Mouse (Mus musculus) bone marrow, adult 2 months (tissue): ENCODE measurements around the gene Dlg3. TPM values are rescaled to one million over a fixed set of nuclear protein-coding genes. Genes with fewer than 3 reads are reported as not detected.

Experiments
- H3K27ac ChIP-seq: fragments of 200-500 bp; 2 replicates; pipeline ENCODE4 v1.5.1; 2012; ENCODE audit warnings: low read depth, mild to moderate bottlenecking, control low read depth, inconsistent platforms, low read length; ENCODE audit not compliant: control insufficient read depth, poor library complexity, insufficient read depth
- H3K4me1 ChIP-seq: fragments of 200-500 bp; 2 replicates; pipeline ENCODE4 v1.6.1; 2011; ENCODE audit warnings: low read length; ENCODE audit not compliant: control insufficient read depth, insufficient read depth
- H3K4me3 ChIP-seq: fragments of 200-500 bp; replicated peaks from 2 replicates; pipeline ENCODE3; 2011; ENCODE audit warnings: mild to moderate bottlenecking, low read depth, low read length, control low read depth; ENCODE audit not compliant: control insufficient read depth
- CTCF ChIP-seq: fragments of 200-500 bp; IDR thresholded peaks from 2 replicates; pipeline ENCODE4 v1.5.1; 2011; ENCODE audit warnings: low read length, control low read depth; ENCODE audit not compliant: control insufficient read depth, insufficient read depth
- POLR2A ChIP-seq: fragments of 200-500 bp; IDR thresholded peaks from 2 replicates; pipeline ENCODE4 v1.6.1; 2011; ENCODE audit warnings: low read depth, mild to moderate bottlenecking, control low read depth, low read length, borderline replicate concordance; ENCODE audit not compliant: control insufficient read depth
- WGBS: fragments of 180-500 bp; shearing (Covaris S2); methylation state at CpG from one replicate; pipeline ENCODE4 v1.1.7; 2018; 5-methylcytosine and 5-hydroxymethylcytosine counted together
- polyA plus RNA-seq: library from polyadenylated mRNA; stranded (reverse); fragments of >200 nt; gene quantifications from 2 replicates; pipeline ENCODE4 v1.2.4, GENCODE M21; 2011; ENCODE audit warnings: low replicate concordance; ENCODE audit not compliant: missing spikeins, insufficient read depth, insufficient read length

Gene Dlg3
- polyA plus RNA-seq, 1 experiment: 4.1 TPM

DNA sequence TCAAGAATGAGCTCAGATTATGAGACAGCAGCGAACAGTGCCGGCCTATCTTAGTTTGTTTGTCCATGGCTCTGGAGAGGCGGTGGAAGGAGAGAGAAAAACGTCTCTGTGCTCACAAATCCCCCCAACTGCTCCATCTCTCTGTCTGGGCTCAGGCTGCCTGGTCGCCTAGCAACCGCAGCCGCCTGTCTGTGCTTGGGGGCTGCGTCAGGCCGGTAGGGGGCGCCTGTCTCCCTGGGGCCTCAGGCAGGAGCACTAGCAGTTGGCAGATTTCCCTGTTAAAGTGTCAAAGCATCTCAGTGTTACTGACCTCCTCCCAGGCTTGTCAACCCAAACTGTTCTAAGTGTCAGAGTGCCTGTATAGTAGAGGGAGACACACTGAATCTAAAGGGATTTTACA, 25.6 kb upstream of the Dlg3 start:
- TF ChIP-seq POLR2A: no peak
- TF ChIP-seq CTCF: peak; percentile 44; the same call in 1 of the 2 replicates

DNA sequence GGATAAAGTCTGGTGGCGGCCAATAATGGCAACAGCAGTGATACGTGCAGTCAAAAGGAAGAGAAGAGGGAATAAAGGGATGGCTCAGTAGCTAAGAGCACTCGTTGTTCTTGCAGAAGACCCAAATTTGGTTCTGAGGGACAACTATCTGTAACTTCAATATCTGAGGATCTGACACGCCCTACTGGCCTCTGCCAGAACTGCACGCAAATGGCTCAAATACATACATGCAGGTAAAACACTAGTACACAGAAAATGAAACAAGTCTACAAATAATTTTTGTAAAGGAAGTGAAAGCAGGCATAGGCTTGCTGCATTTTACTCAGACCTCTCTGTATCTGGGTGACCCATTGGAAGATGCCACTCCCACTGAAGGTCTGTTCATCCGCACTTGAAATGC, 1.7 kb upstream of the Dlg3 start:
- Histone ChIP-seq H3K27ac (no peak overlapping the region), H3K4me1 (no peaks in the 10 kb centered on the region), H3K4me3 (no peak overlapping the region)
- 75% methylated on average over 6 of the region's 6 CpGs for WGBS
- TF ChIP-seq CTCF (no peak), POLR2A (no peak)

More for the DNA sequence above, 25.6 kb upstream of the Dlg3 start:
- Histone ChIP-seq H3K4me1 (no peaks in the 10 kb centered on the region; the same call in 1 of the 2 replicates), H3K4me3 (no peak overlapping the region), H3K27ac (no peak overlapping the region)
- WGBS: 36% methylated on average over 10 of the region's 10 CpGs

DNA sequence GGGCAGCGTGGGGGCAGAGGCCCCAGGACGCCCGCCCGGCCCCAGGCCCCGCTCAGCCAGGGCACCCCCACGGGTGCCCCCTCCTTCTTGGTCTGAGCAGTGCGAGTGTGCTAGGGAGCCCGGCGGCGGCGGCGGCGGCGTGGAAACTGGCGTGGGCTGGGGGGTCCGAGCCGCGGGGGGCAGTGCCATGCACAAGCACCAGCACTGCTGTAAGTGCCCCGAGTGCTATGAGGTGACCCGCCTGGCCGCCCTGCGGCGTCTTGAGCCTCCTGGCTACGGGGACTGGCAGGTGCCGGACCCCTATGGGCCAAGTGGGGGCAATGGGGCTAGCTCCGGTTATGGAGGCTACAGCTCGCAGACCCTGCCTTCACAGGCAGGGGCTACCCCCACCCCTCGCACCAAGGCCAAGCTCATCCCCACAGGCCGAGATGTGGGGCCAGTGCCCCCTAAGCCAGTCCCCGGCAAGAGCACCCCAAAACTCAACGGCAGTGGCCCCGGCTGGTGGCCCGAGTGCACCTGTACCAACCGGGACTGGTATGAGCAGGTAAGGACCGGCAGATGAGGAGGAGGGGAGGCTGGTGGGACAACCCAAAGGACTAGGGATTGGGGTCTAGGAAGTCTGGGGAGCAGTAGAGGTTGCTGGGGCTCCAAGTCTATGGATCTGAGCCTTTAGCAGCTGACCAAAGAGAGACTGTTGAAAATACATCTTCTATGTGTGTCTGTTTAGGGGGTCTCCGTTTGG, 534 bp downstream of the Dlg3 start:
- H3K27ac ChIP-seq: no peak overlapping the region
- WGBS: 27% methylated on average over 26 of the region's 36 CpGs
- no peaks in the 10 kb centered on the region for H3K4me1 ChIP-seq
- H3K4me3 ChIP-seq: no peak overlapping the region
- no peak for TF ChIP-seq POLR2A
- no peak for TF ChIP-seq CTCF

GRCm38 (mm10) chrX:100769281-100769680, 1.8 kb downstream of the Dlg3 start:
- Histone ChIP-seq H3K4me3 (no peak overlapping the region), H3K4me1 (no peaks in the 10 kb centered on the region), H3K27ac (no peak overlapping the region)
- no peak for TF ChIP-seq POLR2A
- no peak for TF ChIP-seq CTCF
- WGBS: 89% methylated on average over 5 of the region's 5 CpGs

GRCm38 (mm10) chrX:100774341-100774811, 6.9 kb downstream of the Dlg3 start:
- peak overlapping the region; percentile 62 for H3K4me3 ChIP-seq
- 12% methylated on average over 23 of the region's 23 CpGs for WGBS
- H3K4me1 ChIP-seq: no peaks in the 10 kb centered on the region

GRCm38 (mm10) chrX:100775405-100775804, 7.9 kb downstream of the Dlg3 start:
- H3K4me1 ChIP-seq: no peaks in the 10 kb centered on the region
- no peak overlapping the region for H3K4me3 ChIP-seq
- 53% methylated on average over 3 of the region's 3 CpGs for WGBS
- TF ChIP-seq CTCF: no peak
- no peak for TF ChIP-seq POLR2A
- no peak overlapping the region for H3K27ac ChIP-seq

More at GRCm38 (mm10) chrX:100774341-100774811, 6.9 kb downstream of the Dlg3 start:
- H3K27ac ChIP-seq: no peak overlapping the region
- TF ChIP-seq CTCF: peak; percentile 48
- TF ChIP-seq POLR2A: no peak

DNA sequence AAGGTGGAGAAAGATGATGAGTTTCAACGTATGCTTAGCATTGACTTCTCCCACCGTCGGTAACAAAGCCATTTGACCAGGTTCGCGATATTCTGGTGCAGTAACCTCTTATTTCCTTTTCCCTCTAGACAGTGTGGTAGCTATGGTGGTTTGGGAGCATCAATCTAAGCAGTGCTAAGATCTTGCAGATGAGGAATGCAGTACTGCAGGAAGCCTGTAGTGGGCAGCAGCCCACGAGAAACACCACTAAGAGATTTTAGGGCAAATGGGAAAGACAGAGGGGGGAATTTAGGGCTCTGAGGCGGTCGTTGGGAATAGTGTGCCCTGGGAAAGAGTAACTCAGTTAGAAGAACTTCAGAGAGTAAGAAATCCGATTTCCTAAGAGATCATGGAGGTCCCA, 9.0 kb downstream of the Dlg3 start:
- WGBS: 17% methylated on average over 9 of the region's 9 CpGs
- no peak overlapping the region for H3K4me3 ChIP-seq
- TF ChIP-seq CTCF (peak; percentile 25; the same call in 1 of the 2 replicates), POLR2A (no peak)
- H3K27ac ChIP-seq: no peak overlapping the region
- H3K4me1 ChIP-seq: no peaks in the 10 kb centered on the region

DNA sequence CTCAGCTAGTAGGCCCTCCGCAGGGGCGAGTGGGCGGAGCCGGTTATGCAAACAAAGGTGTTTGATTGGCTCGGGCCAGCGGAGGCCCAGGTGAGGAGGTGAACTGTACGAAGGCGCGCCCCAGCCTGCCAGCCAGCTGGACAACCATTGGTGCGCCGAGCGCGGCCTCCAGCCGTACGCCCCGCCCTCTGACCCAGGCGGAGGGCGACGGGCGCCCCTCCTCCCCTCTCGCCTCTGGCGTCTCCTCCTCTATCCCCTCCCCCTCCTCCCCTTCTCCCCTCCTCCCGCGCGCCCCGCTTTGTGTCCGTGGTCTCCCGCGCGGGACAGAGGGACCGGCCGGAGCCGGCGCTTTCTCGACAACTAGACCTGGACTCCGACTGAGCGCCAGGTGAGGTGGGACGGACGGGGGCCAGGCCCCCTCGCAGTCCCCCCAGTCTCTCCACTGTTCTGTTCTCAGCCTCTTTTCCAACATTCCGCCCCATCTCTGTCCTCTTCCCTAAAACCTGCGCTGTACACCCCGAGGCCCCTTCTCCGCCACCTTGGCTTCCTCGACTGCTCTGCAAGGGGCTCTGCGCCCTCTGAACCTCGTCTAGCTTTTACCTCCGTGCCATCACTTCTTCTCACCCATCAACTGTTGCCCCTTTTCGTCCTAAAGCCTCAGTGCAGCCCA, 9.6 kb downstream of the Dlg3 start:
- TF ChIP-seq POLR2A (no peak), CTCF (no peak)
- H3K4me3 ChIP-seq: peak overlapping the region; percentile 2
- H3K27ac ChIP-seq: no peak overlapping the region
- 8% methylated on average over 39 of the region's 49 CpGs for WGBS
- H3K4me1 ChIP-seq: no peaks in the 10 kb centered on the region
